Mouse (Mus musculus) myocyte (in vitro differentiated cells): ENCODE data around the gene Ccno.

Experiments
- POLR2A ChIP-seq: IDR thresholded peaks from one replicate; pipeline ENCODE4 v1.6.1; 2011; ENCODE audit warnings: low read depth, mild to moderate bottlenecking, control low read depth, moderate library complexity; ENCODE audit not compliant: insufficient read length
- POLR2AphosphoS2 ChIP-seq: IDR thresholded peaks from one replicate; pipeline ENCODE4 v1.6.1; 2011; ENCODE audit warnings: low read depth, control low read depth; ENCODE audit not compliant: insufficient read length
- TCF3 ChIP-seq: IDR thresholded peaks from one replicate; pipeline ENCODE4 v1.6.1; 2011; ENCODE audit warnings: low read depth, control low read depth; ENCODE audit not compliant: insufficient read length

DNA sequence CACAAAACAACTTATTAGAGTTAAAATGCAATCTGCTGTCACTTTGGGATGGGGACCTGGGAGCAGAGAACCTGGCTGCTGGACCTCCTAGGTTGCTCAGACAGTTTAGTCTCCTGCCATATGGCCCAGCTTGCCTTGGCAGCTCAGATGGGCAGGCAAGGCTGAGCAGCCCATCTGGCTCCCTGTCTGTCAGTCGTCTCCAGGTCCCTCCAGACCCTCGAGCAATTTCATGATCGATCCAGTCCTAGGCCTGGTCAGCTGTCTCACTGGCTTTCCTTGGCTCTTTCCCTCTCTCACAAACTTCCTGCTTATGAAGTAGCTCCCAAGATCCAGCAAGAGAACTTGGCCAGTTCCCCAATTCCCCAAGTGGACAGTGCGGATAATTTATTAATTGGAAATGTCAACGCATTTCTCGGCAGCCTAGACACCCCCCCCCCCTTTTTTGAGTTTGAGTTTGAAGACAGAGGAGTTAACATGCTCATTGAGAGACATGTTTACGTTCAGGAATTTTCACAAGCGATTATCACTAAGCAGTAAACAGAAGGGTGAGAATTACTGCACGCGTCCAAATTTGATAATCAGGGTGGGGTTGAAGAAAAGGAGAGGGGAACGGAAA, 46.8 kb downstream of the Ccno start:
- TF ChIP-seq POLR2AphosphoS2 (no peak), POLR2A (no peak), TCF3 (no peak)
